Mouse (Mus musculus): ENCODE results near the gene A530032D15Rik.
"Not testable (repeated sequence)": the region's sequence is repeated elsewhere in the genome, so short reads cannot be mapped to it uniquely, and the experiment has no call there.

Gene A530032D15Rik

GRCm38 (mm10) chr1:85035801-85036200, 73.9 kb downstream of the A530032D15Rik start:
- not testable (repeated sequence) for DNase-seq (ENCODE audit: low read depth, low spot score)

GRCm38 (mm10) chr1:85034394-85034793, 75.3 kb downstream of the A530032D15Rik start:
- not testable (repeated sequence) for DNase-seq (ENCODE audit: low read depth, low spot score)

GRCm38 (mm10) chr1:85033616-85034015, 76.0 kb downstream of the A530032D15Rik start:
- DNase-seq (ENCODE audit: low read depth, low spot score), result not testable (repeated sequence)

All from forelimb bud, embryonic 11.5 days (tissue).